Mouse (Mus musculus) myocyte (in vitro differentiated cells): ENCODE results near the gene Sipa1l2.

Source experiments
- POLR2A ChIP-seq: IDR thresholded peaks from one replicate; pipeline ENCODE4 v1.6.1; 2011; ENCODE audit warnings: low read depth, mild to moderate bottlenecking, control low read depth, moderate library complexity; ENCODE audit not compliant: insufficient read length
- POLR2AphosphoS2 ChIP-seq: IDR thresholded peaks from one replicate; pipeline ENCODE4 v1.6.1; 2011; ENCODE audit warnings: low read depth, control low read depth; ENCODE audit not compliant: insufficient read length
- REST ChIP-seq: IDR thresholded peaks from one replicate; pipeline ENCODE4 v1.6.1; 2011; ENCODE audit warnings: mild to moderate bottlenecking, control low read depth, moderate library complexity; ENCODE audit not compliant: insufficient read depth, insufficient read length

DNA sequence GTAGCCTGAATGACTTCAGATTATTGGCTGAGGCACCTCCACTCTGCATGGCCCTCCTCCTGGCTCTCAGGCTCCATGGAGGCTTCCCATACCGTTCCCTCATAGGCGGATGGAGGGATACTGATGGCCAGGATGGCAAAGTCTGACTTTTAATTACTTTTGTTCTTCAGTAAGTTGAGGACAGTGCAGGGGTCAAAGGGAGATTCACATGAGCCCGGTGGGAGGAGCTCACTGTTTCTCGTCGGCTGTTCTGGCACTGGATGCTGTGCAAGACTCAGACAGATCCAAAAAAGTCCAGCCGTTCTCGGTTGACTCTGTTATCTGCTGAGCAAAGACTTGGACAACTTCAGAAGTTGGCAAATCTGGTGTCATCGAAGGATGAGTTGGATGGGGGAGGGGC is 155.0 kb downstream of the Sipa1l2 start:
- TF ChIP-seq POLR2A (no peak), REST (no peak), POLR2AphosphoS2 (no peak)
